Mouse (Mus musculus): ENCODE measurements around the gene Tsen54.

The Tsen54 gene

GRCm38 (mm10) chr11:115872437-115872836, 57.9 kb downstream of the Tsen54 start:
- no peak for DNase-seq
